Mouse (Mus musculus) liver, postnatal 0 days (tissue): ENCODE results near the gene Glod5.

Experiments
- CTCF ChIP-seq: sonication (generic); IDR thresholded peaks from 2 replicates; pipeline ENCODE4 v1.5.1; 2016; ENCODE audit warnings: antibody characterized with exemption, low read depth
- EP300 ChIP-seq: IDR thresholded peaks from 2 replicates; pipeline ENCODE4 v1.6.1; 2016; ENCODE audit warnings: antibody characterized with exemption, low read depth, mild to moderate bottlenecking

GRCm38 (mm10) chrX:8024795-8025194, 6.5 kb upstream of the Glod5 start:
- TF ChIP-seq CTCF (peak; percentile 31; the same call in 1 of the 2 replicates), EP300 (no peak)
